Mouse (Mus musculus) lung, postnatal 0 days (tissue): ENCODE measurements around the gene Tma7.

Source experiments
- CTCF ChIP-seq: IDR thresholded peaks from 2 replicates; pipeline ENCODE4 v1.5.1; 2016; ENCODE audit warnings: antibody characterized with exemption, mild to moderate bottlenecking
- EP300 ChIP-seq: IDR thresholded peaks from 2 replicates; pipeline ENCODE4 v1.6.1; 2016; ENCODE audit warnings: antibody characterized with exemption, mild to moderate bottlenecking, control low read depth

DNA sequence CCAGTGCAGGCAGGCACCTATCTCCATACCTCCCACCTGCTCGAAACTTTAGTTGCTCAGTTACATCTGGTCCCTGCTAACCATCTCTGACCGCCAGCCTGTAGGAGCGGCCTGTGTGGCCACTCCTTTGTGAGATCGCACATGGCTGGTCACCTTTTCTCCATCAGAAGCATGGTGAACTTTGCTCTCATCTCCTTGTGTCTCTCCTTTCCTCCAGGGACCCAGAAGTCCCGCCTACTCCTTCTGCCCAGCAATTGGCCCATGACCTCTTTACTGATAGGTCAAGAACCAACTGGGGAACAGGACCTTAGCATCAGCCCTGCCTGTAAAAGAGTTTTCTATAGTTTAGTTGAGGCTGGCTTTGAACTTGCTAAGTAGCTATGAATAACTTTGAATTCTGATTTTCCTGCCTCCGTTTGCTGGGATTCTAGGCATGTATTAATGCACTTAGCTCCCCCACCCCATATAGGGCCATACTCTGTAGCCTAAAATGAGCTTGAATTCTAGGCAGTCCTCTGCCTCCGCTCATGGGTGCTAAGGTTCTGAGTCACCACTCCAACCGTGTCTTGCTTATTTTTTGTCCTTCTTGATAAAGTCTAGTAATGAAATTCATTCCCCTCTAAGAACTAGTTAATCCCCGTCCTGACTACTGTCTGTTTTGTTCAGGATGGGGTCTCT lies 32.3 kb downstream of the Tma7 start:
- TF ChIP-seq EP300: no peak
- no peak for TF ChIP-seq CTCF
